Mouse (Mus musculus): ENCODE measurements around the gene Barhl2.

DNA sequence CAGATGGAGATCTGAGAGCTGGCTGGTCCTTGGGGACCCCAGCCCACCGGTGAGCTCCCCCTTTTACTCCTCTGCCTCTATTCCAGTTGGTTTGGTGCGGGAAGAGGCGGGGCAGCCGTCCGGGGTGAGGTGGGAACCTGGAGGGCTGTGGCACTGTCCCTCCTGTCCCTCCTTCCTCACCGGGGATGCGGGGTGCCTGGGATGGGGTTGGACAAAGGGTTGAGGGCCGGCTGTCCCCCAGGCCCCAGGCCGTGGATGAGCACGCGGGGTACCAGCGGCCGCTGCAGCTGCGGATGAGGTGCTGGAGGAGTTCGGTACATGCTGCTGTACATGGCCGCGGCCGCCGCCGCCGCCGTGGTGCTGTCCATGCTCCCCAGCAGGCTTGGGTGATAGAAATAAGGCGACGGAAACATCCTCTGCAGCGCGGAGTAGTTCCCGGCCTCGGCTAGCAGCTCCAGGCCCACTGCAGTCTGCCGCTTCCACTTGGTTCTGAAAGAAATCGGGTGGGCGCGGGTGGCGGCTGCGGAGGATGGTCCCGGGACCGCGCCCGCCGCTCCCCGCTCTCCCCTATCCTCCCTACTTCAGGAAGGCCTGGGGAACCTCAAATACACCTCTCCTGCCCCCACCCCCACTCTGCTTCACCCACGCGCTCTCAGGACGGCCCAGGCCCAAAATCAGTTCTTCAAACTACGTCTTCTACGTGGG is 4.6 kb downstream of the Barhl2 start:
- TF ChIP-seq POLR2A (IDR thresholded peaks at IDR 0.05; ENCODE audit: low read depth, low read length): no peak
- TF ChIP-seq CTCF (IDR thresholded peaks at IDR 0.05; ENCODE audit: extremely low read depth, insufficient read length, insufficient replicate concordance, low read depth, low read length): no peak

Measured in small intestine, adult 2 months (tissue).